Mouse (Mus musculus): ENCODE data around the gene C130050O18Rik. TPM values are rescaled to one million over a fixed set of nuclear protein-coding genes. Genes with fewer than 3 reads are reported as not detected.
A peak's percentile ranks its signal among the peaks of the same experiment; 100 is the strongest.
"Not testable (repeated sequence)": the region's sequence is repeated elsewhere in the genome, so short reads cannot be mapped to it uniquely, and the experiment has no call there.

C130050O18Rik gene
- total RNA-seq, 2 experiments from 2014 or later: 0.13 to 0.35 TPM

DNA sequence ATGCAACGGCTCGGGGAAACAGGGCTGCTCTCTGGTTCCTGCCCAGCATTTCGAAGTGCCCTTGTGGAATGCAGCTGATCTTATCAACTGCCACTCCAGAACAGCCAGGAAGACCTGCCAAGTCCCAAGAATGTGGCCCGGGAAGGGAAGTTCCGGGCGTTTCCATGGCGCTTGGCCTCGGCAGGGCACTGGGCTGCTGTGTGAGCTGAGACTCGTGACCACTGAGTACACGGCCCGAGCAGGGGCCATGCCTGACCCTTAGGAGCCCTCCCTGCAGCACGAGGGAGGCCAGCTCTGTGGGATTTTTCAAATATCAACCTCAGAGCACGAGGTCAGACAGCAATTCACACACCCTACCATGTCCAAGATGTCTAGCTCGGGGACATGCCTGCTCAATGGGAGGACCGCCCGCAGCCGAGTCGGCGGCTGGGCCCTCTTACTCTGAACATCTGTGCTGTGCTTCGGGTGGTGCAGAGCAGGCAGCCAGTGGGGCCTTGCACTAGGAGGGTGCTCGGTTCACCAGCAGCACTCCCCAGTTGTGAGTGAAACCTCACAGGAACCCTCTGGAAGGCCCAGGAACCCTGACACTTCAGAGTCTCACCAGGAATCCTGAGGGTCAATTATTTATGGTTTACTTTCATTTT lies 26.0 kb upstream of the C130050O18Rik start:
- DNase-seq: peak; percentile 55 to 61
- intact Hi-C loops (cut with DNase I): no loop called here

DNA sequence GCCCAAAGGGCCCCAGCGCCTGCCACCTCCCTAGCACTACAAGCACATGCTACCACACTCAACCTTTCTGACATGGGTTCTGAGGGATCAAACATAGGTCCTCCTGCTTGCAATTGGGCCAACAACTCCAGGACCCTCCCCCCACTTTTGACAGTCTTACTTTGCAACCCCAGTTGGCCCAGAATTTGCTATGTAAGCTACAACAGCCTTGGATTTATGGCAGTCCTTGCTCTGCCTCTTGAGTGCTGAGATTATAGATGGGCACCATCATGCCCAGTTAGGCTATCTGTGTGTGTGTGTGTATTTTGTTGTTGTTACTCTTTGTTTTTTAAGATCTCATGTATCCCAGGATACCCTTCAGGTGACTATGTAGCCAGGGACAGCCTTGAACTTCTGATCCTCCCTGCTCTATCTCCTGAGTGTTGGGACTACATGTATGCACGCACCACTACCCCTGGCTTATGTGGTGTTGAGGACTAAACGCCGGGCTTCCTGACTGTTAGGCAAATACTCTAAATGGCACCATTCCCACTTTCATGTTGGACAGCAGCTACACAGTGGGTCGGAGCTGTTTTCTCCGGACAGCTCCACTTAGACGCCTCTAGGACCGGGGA lies 25.2 kb upstream of the C130050O18Rik start:
- intact Hi-C loops (cut with DNase I): no loop called here

DNA sequence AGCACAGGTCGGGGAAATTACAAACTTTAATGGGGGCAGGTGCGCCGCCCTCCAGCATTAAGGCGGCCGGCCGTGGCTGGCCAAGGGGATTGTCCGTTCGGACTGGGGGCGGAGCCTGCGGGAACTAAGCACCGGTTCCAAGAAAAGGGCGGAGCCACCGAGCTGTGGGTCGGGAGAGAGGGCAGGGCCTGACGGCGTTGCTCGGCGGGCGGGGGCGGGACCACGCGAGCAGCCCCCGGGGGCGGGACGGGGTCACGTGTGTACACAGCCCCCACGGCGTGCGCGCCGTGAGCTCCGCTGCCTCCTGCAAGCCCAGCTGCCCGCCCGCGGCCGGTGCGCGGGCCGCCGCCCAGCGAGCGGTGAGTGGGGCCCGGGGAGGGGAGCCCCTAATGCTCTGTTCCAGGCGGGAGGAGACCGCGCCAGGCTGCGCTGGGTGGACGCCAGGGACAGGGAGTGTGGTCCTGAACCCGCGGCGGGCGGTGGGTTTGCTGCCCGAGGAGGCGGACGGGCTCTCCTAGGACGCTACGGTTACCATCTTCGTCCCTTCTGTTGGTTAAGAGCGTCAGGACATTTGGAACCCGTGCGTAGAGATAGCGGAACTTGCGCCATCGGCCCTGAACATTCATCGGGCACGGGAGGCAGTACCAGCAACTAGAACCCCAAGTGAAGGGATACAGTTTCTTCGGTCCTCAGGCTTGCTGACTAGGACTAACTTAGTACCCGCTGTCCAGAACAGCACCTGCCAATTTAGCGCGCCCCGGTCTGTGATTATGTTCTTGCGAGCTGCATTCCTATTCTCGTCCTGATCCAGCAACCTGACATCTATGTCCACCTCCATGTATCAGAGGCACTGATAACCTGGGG lies 24.5 kb upstream of the C130050O18Rik start:
- intact Hi-C loops (cut with DNase I): no loop called here
- peak; percentile 92 to 97 for DNase-seq

More for the DNA sequence above, 25.2 kb upstream of the C130050O18Rik start:
- no peak for DNase-seq

DNA sequence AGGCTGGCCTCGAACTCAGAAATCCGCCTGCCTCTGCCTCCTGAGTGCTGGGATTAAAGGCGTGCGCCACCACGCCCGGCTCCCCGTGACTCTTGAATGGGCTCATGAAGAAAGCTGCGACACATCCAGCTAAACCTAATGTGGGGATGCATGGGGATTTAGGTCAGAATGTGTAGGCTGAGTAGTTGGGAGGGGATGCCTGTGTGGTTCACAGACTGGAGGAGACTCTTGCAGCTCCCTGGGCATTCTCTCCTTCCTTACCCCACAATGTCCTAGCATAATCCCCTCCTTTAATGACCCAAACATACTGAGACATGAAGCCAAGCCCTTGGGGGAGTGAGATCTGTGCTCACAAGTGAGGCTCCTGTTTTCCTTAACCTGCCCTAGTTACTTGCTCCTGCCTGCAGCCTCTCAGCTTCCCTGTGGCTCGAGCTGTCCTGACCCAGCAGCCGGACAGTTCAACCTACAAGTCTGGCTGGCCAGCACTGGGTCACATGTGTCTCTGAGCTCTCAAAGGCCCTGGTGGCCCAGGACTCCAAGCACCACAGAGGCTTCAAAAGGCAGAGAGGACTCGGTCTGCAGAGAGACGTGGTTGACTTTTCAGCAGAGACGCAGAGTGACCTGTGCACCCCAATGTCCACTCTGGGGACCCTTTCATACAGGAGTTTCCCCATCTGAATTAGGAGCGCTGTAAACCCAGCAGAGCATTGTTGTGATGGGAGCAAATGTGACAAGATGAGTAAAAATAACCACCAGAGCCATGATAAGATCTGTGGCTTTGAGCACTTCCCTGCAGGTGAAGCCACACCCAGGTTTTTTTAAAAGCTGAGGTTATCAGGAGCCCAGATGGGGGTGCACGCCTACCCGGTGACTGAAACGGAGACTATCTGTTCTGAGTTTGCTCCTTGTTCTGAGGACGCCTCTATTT lies 23.2 kb upstream of the C130050O18Rik start:
- intact Hi-C loops (cut with DNase I): no loop called here
- DNase-seq: no peak

DNA sequence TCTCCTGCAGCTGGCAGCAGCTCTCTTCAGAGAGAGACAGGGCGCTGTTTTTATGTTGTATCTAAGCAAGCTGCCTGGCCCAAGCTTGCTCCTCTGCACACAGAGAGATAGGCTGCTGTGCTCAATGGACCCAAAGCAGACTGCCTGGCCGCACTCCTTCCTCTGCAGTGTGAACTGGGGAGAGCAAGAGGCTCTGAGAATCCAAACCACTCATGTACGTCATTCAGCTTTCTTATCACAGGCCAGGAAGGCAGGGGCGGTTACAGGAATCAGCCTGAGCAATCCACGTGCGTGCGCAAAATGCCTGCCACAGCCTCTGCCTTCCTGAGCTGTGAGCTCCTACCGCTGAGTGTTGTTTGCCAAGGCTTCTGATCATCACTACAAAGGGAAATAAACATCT lies 22.3 kb upstream of the C130050O18Rik start:
- intact Hi-C loops (cut with DNase I): no loop called here
- DNase-seq: no peak

DNA sequence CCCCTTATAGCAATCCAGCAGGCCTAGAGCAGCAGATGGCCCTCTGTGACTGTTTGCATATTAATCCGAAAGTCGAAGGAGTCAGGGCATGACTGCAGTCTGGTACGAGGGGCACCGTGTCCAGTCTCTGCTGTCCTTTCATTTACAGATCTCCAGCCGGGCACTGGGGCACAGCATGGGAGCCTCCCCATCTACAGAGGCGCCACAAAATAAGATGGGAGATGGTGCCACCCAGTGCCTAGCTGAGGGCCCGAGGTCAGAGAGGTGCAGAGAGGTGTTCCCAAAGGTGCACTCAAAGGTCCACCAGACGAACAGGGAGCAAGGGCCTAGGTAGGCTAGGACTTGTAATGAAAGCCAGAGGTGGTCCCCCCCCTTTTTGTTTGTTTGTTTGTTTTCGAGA lies 21.8 kb upstream of the C130050O18Rik start:
- DNase-seq: no peak

DNA sequence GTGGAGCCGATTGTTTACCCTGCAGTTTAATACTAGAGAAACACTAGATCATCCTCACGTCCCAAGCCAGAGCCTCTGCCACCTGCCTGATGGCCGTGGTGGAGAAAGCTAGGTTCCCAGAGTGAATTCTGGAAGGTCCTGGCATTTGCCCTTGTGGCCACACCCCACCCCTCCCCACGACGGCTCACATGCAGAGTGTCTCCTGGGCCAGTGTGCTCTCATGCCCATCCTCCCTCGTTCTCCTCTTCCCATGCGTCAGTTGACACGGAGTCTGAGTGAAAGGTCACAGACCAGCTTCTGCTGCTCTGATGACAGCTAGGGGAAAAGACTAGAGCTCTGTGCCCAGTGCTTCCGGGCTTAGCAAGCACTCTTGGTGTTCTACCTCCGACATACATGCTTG lies 20.5 kb upstream of the C130050O18Rik start:
- intact Hi-C loops (cut with DNase I): no loop called here
- DNase-seq: peak in 1 of 2 experiments; percentile 61

More for the DNA sequence above, 21.8 kb upstream of the C130050O18Rik start:
- intact Hi-C loops (cut with DNase I): no loop called here

DNA sequence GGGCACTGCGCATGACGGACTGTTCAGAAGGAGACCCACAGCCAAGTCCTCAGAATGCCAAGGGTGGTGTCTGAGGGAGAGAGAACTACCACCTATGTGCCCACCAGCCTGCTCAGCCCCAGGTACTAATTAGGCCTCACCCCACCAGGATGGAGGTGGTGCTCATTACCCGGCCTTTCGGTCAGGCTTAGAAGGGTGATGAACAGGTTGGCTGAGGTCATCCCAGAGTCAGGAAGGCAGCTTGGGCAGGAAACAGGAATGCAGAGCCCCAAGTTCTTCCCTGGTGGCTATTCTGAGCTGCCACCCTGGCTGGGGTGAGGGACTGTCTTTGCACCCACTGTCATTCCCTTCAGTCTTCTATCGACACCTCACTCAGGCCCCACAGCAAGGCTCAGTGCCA lies 19.0 kb upstream of the C130050O18Rik start:
- no peak for DNase-seq
- intact Hi-C loops (cut with DNase I): no loop called here

DNA sequence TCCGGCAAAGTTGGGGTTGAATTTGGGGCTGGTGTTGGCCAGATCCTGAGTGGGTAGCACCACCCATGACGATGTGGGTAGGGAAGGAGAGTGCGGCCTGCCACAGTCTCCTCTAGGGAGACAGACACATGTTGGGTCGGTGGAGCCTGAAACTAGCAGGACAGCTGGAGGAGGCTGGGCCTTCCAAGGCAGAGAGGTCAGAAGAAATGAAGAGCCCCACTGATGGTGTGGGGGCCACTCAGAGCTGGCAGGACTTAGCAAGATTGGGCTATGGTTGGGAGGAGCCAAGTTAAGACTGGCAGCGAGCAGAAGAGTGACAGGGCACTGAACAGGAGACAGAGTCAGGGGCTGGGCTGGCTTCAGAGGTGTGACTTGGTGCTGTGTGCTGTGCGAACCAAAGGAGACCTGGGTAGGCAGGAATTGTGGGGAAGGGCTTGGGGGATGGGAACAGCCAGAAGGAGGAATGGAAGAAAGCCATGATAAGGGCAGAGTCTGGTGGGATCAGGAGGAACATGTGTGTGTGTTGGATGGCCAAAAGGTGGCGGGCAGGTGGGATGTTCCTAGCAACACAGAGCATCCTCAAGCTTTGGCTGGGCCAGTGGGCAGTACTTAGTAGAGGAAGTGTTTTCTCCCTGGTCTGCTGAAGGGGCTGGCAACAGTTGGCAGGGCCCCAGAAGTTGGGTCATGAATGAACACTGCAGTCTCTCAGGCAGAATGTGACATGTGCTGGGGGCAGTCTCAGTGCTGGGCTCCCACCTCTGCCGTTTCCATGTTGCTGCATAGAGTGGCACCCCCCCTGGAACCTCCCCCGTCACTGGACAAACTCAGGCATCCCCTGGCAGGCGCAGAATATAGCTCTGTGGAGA lies 17.5 kb upstream of the C130050O18Rik start:
- intact Hi-C loops (cut with DNase I): no loop called here
- DNase-seq: no peak

DNA sequence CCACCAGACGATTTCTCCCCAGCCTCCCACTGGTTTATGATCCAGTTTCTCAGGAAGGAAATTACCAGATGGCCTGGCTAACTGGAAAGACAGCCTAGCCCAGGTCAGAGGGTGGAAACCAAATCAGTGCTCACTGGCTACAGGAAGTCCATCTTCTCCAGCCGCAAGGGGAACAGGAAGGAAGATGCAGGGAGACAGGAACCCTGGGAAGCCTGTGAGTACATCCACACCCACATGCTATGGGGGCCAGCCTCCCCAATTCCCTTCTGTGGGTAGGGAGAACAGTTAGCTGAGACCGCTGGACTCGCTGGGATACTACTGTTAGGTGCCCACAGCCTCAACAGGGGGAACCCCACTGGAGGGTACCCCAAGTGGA lies 16.9 kb upstream of the C130050O18Rik start:
- DNase-seq: no peak
- intact Hi-C loops (cut with DNase I): no loop called here

DNA sequence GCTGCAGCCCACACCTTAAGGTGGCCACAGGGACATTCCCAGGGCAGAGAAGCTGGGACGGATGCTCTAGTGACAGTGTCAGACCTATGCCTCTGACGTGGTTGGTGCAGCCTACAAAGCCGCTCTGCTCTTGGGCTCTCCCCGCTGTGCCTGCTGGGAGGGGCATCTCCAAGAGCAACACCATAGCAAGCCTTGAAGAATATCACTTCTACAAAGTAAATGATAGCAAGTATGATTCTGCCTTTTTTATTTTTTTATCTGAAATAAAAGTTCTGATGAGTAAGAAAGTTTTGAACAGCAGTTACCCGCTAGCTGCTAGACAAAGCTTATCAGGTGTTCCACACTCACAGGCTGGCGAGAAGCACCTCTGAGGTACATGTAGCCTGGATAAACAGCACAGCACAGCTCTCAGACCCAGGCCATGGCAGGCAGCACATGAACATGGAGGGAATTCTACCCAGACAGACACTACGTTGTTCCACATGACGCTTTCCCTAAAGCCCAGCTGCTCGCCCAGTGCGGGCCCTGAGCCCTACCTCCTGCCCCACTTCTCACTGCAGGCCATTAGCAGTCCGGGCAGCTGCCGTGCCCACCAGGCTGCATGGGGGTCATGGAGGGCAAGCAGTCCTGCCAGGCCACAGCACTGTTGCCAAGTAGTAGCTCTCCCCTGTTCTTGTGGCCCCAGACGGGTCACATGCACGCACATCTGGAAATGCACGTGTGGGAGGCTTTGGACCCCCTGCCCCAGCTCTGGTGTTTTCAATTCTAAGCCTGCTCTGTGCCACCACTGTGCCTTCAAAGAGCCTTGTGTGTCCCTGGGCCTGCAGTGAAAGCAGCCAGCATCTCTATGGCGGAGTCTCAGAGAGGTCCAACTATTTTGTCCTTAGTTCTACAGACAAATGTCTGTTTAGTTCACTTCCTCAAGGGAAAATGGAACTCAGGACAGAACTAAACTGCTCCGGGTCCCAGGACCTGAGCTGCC lies 16.1 kb upstream of the C130050O18Rik start:
- intact Hi-C loops (cut with DNase I): no loop called here

DNA sequence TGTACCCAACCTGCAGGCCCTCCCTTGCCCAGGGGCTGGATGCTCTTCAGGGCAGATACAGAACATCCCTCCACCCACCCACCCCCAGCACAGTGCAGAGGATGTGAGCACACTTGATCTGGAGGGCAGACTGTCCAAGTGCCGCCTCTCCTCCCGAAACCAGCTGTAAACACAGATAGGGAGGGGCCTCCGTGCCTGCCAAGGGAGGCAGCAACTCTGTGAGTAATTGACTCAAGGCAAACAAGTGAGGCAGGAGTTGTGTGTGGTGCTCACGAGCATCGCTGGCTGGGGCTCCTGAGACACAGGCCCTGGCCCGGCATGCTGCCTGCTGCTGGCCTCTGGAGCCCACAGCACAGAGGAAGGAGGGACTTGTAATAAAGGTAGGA lies 15.4 kb upstream of the C130050O18Rik start:
- intact Hi-C loops (cut with DNase I): no loop called here
- DNase-seq: peak; percentile 69 to 74

More for the DNA sequence above, 16.1 kb upstream of the C130050O18Rik start:
- DNase-seq: no peak

DNA sequence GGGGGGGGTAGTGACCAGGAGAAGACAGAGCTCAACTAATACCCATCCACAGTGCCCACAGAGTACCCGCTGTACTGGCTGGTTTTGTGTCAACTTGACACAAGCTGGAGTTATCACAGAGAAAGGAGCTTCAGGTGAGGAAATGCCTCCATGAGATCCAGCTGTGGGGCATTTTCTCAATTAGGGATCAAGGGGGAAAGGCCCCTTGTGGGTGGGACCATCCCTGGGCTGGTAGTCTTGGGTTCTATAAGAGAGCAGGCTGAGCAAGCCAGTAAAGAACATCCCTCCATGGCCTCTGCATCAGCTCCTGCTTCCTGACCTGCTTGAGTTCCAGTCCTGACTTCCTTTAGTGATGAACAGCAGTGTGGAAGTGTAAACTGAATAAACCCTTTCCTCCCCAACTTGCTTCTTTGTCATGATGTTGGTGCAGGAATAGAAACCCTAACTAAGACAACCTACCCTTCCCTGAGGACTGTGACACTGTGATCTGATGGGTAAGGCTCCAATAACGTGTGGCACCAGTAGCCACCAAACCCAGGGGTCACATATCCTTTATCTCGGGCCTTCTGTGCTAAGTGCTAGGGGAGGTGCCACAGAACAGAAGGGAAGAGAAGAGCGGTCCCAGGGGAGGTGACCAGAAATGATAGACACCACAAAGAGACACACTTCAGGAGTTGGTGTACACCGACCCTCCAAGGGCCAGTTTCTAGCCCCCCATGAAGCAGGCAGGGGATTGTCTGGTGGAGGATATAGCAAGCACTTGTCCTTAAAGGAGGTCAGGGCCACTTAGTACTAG lies 14.6 kb upstream of the C130050O18Rik start:
- DNase-seq; intact Hi-C loops (cut with DNase I): not testable (repeated sequence)

DNA sequence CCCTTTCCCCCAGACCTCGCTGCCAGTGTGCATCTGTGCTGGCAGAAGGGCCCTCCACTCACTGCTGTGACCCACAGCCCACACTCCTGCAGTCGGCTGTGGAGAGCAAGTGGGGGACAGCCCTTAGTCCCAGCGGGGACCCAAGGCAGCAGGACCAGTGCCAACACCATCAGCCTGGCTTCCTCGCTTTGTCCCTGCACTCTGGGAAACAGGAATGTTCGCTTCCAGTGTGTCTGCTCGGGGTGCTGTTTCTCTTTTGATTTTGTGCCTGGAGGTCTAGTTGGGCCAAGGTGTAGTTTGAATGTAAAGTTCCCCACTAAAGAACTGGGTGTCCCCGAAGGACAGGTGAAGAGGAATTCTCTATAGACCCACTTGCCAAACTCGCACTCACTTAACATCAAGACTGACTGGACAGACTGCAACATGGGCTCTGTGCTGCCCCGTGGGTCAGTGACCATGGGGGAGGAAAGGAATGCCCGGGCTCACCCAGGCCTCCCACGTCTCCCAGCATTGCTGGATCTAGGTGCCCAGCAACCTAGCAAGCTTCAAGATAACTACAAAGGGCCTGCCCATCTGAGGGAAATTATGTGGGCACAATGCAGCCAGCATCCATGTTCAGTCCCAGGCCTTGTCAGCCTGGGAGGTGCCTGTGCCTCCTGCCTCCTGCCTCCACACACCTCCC lies 13.6 kb upstream of the C130050O18Rik start:
- intact Hi-C loops (cut with DNase I): no loop called here
- DNase-seq: no peak

DNA sequence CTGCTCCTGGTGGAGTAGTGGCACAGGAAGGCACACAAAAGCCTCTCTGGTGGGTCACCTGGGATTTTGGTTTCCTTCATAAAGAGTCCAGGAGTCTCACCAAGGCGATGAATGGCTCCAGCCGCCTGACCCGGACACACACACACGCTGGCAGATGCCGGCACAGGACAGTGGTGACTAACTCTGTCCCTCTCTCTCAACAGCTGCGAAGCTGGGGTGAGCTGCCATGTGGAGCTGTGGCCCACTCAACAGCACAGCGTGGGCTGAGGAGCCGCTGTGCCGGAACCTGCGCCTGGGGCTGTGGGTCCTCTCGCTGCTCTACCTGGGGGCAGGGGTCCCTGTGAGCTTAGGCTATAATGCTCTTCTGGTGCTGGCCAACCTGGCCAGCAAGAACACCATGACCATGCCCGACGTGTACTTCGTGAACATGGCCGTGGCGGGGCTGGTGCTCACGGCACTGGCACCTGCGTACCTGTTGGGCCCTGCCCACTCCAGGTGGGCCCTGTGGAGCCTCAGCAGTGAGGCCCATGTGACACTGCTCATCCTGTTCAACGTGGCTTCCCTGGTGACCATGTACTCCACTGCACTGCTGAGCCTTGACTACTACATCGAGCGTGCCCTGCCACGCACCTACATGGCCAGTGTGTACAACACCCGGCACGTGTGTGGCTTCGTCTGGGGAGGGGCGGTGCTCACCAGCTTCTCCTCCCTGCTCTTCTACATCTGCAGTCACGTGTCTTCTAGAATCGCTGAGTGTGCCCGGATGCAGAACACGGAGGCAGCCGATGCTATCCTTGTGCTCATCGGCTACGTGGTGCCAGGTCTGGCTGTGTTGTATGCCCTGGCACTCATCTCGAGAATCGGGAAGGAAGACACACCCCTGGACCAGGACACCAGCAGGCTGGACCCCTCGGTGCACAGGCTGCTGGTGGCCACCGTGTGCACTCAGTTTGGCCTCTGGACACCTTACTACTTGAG lies 12.6 kb upstream of the C130050O18Rik start:
- no peak for DNase-seq
- intact Hi-C loops (cut with DNase I): no loop called here

DNA sequence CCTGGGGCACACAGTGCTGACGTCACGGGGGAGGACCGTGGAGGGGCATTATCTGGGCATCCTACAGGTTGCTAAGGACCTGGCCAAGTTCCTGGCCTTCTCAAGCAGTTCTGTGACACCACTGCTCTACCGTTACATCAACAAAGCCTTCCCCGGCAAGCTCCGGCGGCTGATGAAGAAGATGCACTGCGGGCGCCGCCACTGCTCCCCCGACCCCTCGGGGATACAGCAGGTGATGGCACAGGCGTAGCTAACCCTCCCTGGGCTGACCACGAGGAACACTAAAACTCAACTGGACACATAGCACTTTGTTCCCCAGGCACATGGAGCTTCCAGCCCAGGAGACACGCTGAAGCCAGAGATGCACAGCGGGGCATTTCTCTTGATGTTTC lies 11.9 kb upstream of the C130050O18Rik start:
- DNase-seq: no peak
- intact Hi-C loops (cut with DNase I): no loop called here

All from gastrocnemius, postnatal 36 days (tissue).